Mouse (Mus musculus) stomach, embryonic 14.5 days (tissue): ENCODE results near the gene AC170998.1. TPM values are rescaled to one million over a fixed set of nuclear protein-coding genes. Genes with fewer than 3 reads are reported as not detected.

Source experiments
- ATAC-seq: fragments of 200-750 bp; cut with Nextera tagmentation; 2 replicates; pipeline ENCODE4 v1.8.0; 2017; ENCODE audit warnings: low read depth, moderate TSS enrichment; ENCODE audit not compliant: insufficient number of reproducible peaks, insufficient read depth, low FRiP score
- H3K27ac ChIP-seq: fragments of 300-500 bp; sonication (generic); 2 replicates; pipeline ENCODE4 v1.5.1; 2014; ENCODE audit warnings: mild to moderate bottlenecking, low read length, moderate library complexity, mixed read lengths
- H3K27me3 ChIP-seq: fragments of 300-500 bp; sonication (generic); 2 replicates; pipeline ENCODE4 v1.6.1; 2014; ENCODE audit warnings: low read length, control low read depth, mixed read lengths; ENCODE audit not compliant: control insufficient read depth, insufficient read depth
- H3K36me3 ChIP-seq: fragments of 300-500 bp; sonication (generic); 2 replicates; pipeline ENCODE4 v1.6.1; 2014; ENCODE audit warnings: mild to moderate bottlenecking, control low read depth, low read length, moderate library complexity, mixed read lengths; ENCODE audit not compliant: control insufficient read depth, insufficient read depth
- H3K4me1 ChIP-seq: fragments of 300-500 bp; sonication (generic); 2 replicates; pipeline ENCODE4 v1.6.1; 2014; ENCODE audit warnings: low read length, control low read depth, mixed read lengths; ENCODE audit not compliant: control insufficient read depth, insufficient read depth
- H3K4me2 ChIP-seq: fragments of 300-500 bp; sonication (generic); replicated peaks from 2 replicates; pipeline ENCODE4 v1.6.1; 2014; ENCODE audit warnings: low read depth, low read length, control low read depth
- H3K4me3 ChIP-seq: fragments of 300-500 bp; sonication (generic); 2 replicates; pipeline ENCODE4 v1.5.1; 2014; ENCODE audit warnings: low read depth, low read length, control low read depth
- H3K9ac ChIP-seq: fragments of 300-500 bp; sonication (generic); replicated peaks from 2 replicates; pipeline ENCODE4 v1.6.1; 2014; ENCODE audit warnings: low read depth, mild to moderate bottlenecking, control low read depth, low read length, moderate library complexity, mixed read lengths
- H3K9me3 ChIP-seq: fragments of 300-500 bp; sonication (generic); 2 replicates; pipeline ENCODE4 v1.6.1; 2016; ENCODE audit warnings: low read depth, low read length, control low read depth; ENCODE audit not compliant: control insufficient read depth
- WGBS: fragments of 180-500 bp; shearing (Covaris S2); extraction: QIAGEN DNeasy Blood & Tissue Kit; methylation state at CpG from one replicate; pipeline ENCODE4 v1.1.7; 2014; 5-methylcytosine and 5-hydroxymethylcytosine counted together
- polyA plus RNA-seq: library from polyadenylated mRNA; unstranded; fragments of >200 nt; fragmentation: Nextera tagmentation; extraction: Ambion mirVana; gene quantifications from 2 replicates; pipeline ENCODE4 v1.2.1, GENCODE M21; 2014

AC170998.1 gene
- polyA plus RNA-seq, 1 experiment from 2014 or later: 4.2 TPM

DNA sequence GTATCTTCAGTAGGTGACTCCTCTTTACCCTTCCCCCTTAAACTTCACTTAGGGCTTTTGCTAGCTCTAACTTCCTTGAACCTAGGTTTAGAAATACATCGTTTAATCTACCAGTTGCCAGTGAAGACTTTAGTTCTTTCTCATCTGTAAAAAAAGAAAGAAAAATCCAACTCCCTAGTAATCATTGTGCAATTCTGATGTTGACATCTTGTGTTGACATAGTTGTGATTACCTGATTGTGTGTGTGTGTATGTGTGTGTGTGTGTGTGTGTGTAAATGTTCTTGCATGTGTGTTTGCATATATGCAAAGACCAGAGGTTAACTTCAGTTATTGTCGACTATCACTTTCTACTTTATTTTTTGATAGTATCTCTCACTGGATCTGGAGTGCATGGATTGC, 27.2 kb upstream of the AC170998.1 start:
- Histone ChIP-seq H3K4me1 (peaks cover 25% of the 10 kb centered on the region), H3K9ac (no peak overlapping the region), H3K27ac (no peak overlapping the region), H3K36me3 (no peaks in the 10 kb centered on the region; the same call in 1 of the 2 replicates), H3K27me3 (no peaks in the 10 kb centered on the region), H3K4me3 (no peak overlapping the region), H3K9me3 (no peaks in the 10 kb centered on the region), H3K4me2 (no peak overlapping the region)
- WGBS: 64% methylated on average over 2 of the region's 2 CpGs
- no peak for ATAC-seq

DNA sequence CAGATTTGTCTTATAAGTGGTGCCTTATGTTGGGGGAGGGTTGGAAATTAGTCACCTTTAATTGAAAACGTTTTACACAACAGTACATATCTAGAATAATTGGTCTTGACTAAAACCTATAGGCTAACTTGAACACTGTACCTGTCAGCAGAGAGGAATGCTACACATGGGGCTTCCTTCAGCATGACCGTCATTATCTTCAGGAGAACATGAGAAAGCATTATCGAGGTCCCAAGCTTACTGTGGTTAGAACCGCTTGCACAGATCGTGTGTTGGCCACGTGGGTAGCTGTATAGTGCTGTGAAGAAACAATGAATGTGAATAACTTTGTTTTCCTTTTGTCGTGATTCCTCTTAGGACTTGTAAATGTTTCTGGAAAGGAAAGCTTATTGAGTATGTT, 26.1 kb upstream of the AC170998.1 start:
- no peaks in the 10 kb centered on the region for H3K36me3 ChIP-seq
- no peak overlapping the region for H3K27ac ChIP-seq
- ATAC-seq: no peak
- H3K4me1 ChIP-seq: peaks cover 23% of the 10 kb centered on the region
- H3K9me3 ChIP-seq: no peaks in the 10 kb centered on the region
- WGBS: 85% methylated on average over 7 of the region's 7 CpGs
- no peak overlapping the region for H3K4me2 ChIP-seq
- H3K9ac ChIP-seq: no peak overlapping the region
- H3K4me3 ChIP-seq: no peak overlapping the region
- H3K27me3 ChIP-seq: no peaks in the 10 kb centered on the region

DNA sequence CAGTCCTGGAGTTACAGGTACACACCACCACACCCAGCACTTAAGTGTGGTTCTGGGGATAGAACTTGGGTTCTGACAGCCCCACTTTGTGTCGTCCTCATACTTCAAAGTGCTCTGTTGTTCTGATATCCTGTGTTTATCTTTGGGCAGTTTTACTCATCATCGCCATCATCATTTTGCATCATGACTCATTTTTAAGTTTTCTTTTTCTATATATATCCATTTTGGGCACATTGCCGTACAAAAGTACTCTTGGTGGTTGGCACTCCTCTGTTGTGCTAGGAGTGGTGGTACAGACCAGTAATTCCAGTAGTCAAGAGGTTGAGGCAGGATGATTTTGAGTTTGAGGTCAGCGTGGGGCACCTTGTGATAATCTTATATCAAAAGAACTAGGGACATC, 24.7 kb upstream of the AC170998.1 start:
- WGBS: 90% methylated on average over 4 of the region's 4 CpGs
- Histone ChIP-seq H3K4me1 (peaks cover 17% of the 10 kb centered on the region), H3K27me3 (no peaks in the 10 kb centered on the region), H3K4me3 (no peak overlapping the region), H3K4me2 (no peak overlapping the region), H3K27ac (no peak overlapping the region), H3K9ac (no peak overlapping the region), H3K36me3 (no peaks in the 10 kb centered on the region), H3K9me3 (no peaks in the 10 kb centered on the region)
- no peak for ATAC-seq

DNA sequence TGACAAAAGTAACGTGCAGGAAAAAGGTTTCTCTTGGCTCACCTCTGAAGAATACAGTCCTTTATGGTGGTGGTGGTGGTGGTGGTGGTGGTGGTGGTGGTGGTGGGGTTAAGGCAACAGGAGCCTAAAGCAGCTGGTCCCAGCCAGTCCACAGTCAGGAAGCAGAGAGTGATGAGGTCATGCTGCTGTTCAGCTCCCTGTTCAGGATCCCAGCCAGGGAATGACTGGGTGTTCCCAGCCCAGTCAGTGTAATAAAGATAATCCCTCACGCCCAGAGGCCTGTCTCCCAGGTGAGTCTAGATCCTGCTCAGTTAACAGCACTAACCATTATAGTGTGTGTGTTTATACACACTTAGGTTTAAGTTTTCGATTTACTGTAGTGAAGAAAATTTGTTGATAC, 24.1 kb upstream of the AC170998.1 start:
- H3K36me3 ChIP-seq: no peaks in the 10 kb centered on the region
- H3K4me1 ChIP-seq: peaks cover 11% of the 10 kb centered on the region
- H3K27ac ChIP-seq: no peak overlapping the region
- no peak overlapping the region for H3K4me3 ChIP-seq
- no peak overlapping the region for H3K9ac ChIP-seq
- ATAC-seq: no peak
- no peaks in the 10 kb centered on the region for H3K9me3 ChIP-seq
- no peak overlapping the region for H3K4me2 ChIP-seq
- 74% methylated on average over 3 of the region's 3 CpGs for WGBS
- no peaks in the 10 kb centered on the region for H3K27me3 ChIP-seq

DNA sequence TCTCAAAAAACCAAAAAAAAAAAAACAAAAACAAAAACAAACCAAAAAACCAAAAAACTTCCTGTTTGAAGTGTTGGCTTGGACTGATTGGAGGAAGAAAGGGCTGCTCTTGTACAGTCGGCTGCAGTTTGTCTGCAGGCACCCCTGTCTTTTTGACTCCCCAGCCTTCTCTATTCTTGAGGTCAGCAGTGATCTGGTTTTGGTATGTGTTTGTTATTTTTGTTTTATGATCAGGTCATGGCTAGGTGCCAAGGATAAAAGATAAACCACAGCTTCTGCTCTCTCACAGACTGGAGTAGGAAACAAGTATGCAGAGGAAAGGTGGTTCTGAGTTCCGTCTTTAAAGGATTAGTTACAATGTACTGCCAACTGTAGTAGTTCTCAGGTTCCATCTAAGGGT, 23.2 kb upstream of the AC170998.1 start:
- no peak overlapping the region for H3K27ac ChIP-seq
- WGBS: 63% methylated on average over 2 of the region's 2 CpGs

DNA sequence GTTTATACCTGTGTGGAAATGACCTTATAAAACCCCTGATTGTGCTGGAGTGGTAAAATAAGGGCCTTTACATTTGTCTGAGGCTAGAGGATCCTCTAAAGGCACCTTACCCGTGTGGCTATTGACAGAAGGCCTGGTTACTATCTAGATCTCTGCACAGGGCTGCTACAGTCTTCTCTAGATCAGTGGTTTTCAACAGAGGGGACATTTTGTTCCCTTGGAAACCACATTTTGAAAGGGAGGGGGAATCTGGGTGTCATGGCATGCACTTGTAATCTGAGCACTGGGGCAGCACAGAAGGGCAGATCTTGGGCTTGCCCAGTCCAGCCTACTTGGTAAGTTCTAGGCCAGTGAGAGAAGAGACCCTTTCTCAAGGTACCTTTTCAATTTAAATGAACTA, 19.2 kb upstream of the AC170998.1 start:
- no peak for ATAC-seq
- H3K9me3 ChIP-seq: no peaks in the 10 kb centered on the region
- no peaks in the 10 kb centered on the region for H3K27me3 ChIP-seq
- H3K27ac ChIP-seq: no peak overlapping the region
- no peak overlapping the region for H3K4me2 ChIP-seq
- H3K36me3 ChIP-seq: no peaks in the 10 kb centered on the region
- peaks cover 10% of the 10 kb centered on the region for H3K4me1 ChIP-seq
- WGBS: 53% methylated on average over 1 of the region's 1 CpGs
- H3K4me3 ChIP-seq: no peak overlapping the region
- no peak overlapping the region for H3K9ac ChIP-seq

More for the DNA sequence above, 23.2 kb upstream of the AC170998.1 start:
- Histone ChIP-seq H3K4me2 (no peak overlapping the region), H3K36me3 (no peaks in the 10 kb centered on the region), H3K9ac (no peak overlapping the region), H3K9me3 (no peaks in the 10 kb centered on the region), H3K4me3 (no peak overlapping the region), H3K4me1 (peaks cover 4% of the 10 kb centered on the region; the same call in 1 of the 2 replicates), H3K27me3 (no peaks in the 10 kb centered on the region)
- no peak for ATAC-seq

DNA sequence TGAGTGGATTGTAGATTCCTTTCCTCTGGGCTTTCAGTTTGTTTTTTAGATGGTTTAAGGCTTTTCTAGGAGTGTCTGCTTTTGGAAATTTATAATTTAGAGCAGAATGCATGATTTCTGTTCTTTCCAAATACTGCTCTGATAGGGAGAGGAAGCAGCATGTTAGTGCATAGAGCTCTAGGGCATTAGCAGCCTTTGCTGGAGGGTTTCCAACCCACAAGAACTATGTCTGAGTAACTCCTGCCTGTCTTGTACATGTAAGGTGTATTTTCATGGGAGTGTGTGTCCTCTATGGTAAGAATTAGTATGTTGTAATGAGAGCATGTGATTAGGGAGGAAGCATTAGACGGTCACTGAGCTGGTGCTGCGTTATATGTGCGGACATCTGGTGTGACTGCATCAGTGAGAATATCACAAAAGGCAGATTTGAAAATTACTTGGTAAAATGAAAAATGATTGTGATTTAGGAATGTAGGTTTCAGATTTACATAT, 18.7 kb upstream of the AC170998.1 start:
- no peak for ATAC-seq
- no peak overlapping the region for H3K4me2 ChIP-seq
- H3K4me3 ChIP-seq: no peak overlapping the region
- 88% methylated on average over 3 of the region's 3 CpGs for WGBS
- no peaks in the 10 kb centered on the region for H3K27me3 ChIP-seq
- H3K9ac ChIP-seq: no peak overlapping the region
- H3K9me3 ChIP-seq: no peaks in the 10 kb centered on the region
- peaks cover 10% of the 10 kb centered on the region for H3K4me1 ChIP-seq
- no peaks in the 10 kb centered on the region for H3K36me3 ChIP-seq
- no peak overlapping the region for H3K27ac ChIP-seq

DNA sequence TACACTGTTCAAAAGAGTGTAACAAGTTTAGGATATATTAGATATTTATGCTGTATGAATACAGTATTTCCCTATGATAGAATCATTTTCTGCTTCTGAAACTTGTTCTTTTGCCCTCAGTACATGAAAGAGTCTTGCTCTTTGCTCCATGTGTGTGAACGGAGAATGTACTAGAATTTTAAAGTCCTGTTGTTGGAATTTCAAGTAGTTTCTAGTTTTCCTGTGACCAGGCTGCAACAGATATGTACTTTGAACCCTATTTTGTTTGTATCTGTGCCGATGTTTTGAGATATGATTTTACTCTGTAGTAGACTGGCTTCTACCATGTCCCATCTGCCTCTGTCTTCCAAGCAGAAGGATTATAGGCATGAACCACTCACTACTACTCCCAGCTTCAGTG, 18.1 kb upstream of the AC170998.1 start:
- no peaks in the 10 kb centered on the region for H3K36me3 ChIP-seq
- ATAC-seq: no peak

DNA sequence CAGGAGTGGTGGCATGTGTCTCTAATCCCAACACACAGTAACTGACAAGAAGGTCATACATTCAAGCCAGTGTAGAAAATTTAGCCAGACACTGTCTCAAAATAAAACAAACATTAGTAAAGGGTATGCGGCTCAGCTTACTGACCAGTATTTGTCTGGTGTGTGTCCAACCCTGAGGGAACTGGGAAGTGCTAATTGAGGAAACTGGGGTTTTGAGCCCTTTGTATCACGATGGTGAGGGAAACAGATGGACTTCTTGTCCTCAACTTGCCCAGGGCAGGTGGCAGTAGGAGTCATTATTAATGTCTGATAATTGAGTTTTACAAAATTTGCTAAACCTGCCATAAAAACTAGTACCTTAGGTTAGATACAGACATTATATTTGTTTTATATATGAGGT, 16.9 kb upstream of the AC170998.1 start:
- no peak for ATAC-seq
- no peak overlapping the region for H3K9ac ChIP-seq
- H3K36me3 ChIP-seq: peaks cover 5% of the 10 kb centered on the region; the same call in 1 of the 2 replicates
- no peak overlapping the region for H3K4me2 ChIP-seq
- peaks cover 10% of the 10 kb centered on the region for H3K4me1 ChIP-seq
- H3K9me3 ChIP-seq: no peaks in the 10 kb centered on the region
- H3K27ac ChIP-seq: no peak overlapping the region
- no peak overlapping the region for H3K4me3 ChIP-seq
- H3K27me3 ChIP-seq: no peaks in the 10 kb centered on the region
- 23% methylated on average over 2 of the region's 2 CpGs for WGBS

More for the DNA sequence above, 18.1 kb upstream of the AC170998.1 start:
- Histone ChIP-seq H3K4me1 (peaks cover 10% of the 10 kb centered on the region), H3K27me3 (no peaks in the 10 kb centered on the region), H3K4me2 (no peak overlapping the region), H3K9ac (no peak overlapping the region), H3K9me3 (no peaks in the 10 kb centered on the region), H3K27ac (no peak overlapping the region), H3K4me3 (no peak overlapping the region)
- 81% methylated on average over 2 of the region's 2 CpGs for WGBS
